Mouse (Mus musculus): Measurements from ENCODE around the gene Hsh2d. TPM values are rescaled to one million over a fixed set of nuclear protein-coding genes. Genes with fewer than 3 reads are reported as not detected.

Gene Hsh2d
- polyA plus RNA-seq, 1 experiment from 2014 or later: not detected

DNA sequence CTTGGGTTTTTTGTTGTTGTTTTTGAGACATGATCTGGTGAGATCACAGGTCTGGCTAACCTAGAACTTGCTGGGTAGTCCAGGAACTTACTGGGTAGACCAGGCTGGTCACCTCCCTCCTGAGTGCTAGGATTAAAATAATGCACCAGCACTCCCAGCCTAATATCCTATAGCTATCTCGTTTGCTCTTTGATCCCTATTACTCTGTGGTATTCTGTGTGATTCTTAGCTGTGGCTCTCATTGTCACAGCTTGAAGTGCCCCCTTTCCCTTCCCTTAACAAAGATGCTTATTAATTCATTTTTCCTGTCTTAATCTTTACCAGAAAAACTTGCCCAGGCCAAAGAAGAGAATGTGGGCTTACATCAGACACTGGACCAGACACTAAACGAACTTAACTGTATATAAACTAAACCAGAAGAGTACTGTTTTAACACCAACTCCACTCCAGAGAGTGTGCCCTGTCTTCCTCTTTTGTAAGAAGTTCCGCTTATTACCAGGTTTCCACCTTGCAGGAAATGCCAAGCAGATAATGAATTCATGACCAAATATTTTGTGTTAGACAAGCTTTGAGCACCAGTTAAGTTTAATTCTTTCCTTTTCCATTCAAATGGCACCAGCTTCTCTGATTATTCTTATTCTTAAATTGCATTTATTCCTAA lies 37.9 kb upstream of the Hsh2d start:
- Histone ChIP-seq H3K9ac (ENCODE audit: low read depth, low read length) (no peak overlapping the region), H3K27ac (ENCODE audit: low read depth, low read length) (no peak overlapping the region), H3K4me1 (ENCODE audit: control insufficient read depth, insufficient read depth, low read length) (no peaks in the 10 kb centered on the region), H3K36me3 (ENCODE audit: control insufficient read depth, insufficient read depth, low read length) (peaks cover 73% of the 10 kb centered on the region), H3K27me3 (ENCODE audit: control insufficient read depth, insufficient read depth, low read length) (no peaks in the 10 kb centered on the region), H3K9me3 (ENCODE audit: control insufficient read depth, low read length) (no peaks in the 10 kb centered on the region), H3K4me2 (replicated peaks; ENCODE audit: low read depth, low read length) (no peak overlapping the region), H3K4me3 (ENCODE audit: low read length) (no peak overlapping the region)
- no peak for ATAC-seq (ENCODE audit: low FRiP score, low TSS enrichment)
- 86% methylated on average over 3 of the region's 3 CpGs for WGBS

DNA sequence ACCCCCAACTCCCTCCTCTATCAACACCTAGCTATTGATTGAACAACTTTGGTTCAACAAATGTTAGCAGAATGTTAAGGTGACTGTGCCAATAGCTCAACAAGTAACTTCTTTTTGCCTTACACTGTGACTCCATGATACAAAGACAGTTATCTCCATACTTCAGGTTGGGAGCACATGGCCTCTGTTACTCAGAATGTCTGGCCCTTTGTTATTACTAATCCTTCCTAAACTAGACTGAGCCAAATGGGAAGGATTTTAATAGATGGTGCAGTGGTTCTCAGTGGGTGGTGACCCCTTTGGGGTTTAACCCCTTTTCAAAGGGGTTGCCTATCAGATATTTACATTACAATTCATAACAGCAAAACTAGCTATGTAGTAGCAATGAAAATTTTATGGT lies 36.1 kb upstream of the Hsh2d start:
- H3K9ac ChIP-seq (ENCODE audit: low read depth, low read length): no peak overlapping the region
- no peak overlapping the region for H3K4me2 ChIP-seq (replicated peaks; ENCODE audit: low read depth, low read length)
- H3K4me1 ChIP-seq (ENCODE audit: control insufficient read depth, insufficient read depth, low read length): no peaks in the 10 kb centered on the region
- no peak overlapping the region for H3K27ac ChIP-seq (ENCODE audit: low read depth, low read length)
- peaks cover 55% of the 10 kb centered on the region for H3K36me3 ChIP-seq (ENCODE audit: control insufficient read depth, insufficient read depth, low read length)
- H3K27me3 ChIP-seq (ENCODE audit: control insufficient read depth, insufficient read depth, low read length): no peaks in the 10 kb centered on the region
- H3K4me3 ChIP-seq (ENCODE audit: low read length): no peak overlapping the region
- ATAC-seq (ENCODE audit: low FRiP score, low TSS enrichment): no peak
- H3K9me3 ChIP-seq (ENCODE audit: control insufficient read depth, low read length): no peaks in the 10 kb centered on the region

DNA sequence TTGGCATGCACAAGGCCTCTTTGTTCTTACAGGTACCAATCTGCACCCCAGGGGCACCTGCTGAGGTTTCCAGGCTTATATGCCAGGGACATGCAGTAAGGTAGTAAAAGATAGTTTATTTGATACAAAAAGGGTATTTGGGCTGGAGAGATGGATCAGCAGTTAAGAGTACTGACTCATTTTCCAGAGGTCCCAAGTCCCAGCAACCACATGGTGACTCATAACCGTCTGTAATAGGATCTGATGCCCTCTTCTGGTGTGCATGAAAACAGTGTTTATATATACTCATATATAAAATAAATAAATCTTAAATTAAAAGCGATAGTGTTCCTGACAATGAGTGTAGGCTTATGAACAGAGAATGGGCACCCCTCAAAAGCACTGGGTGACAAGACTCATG lies 31.3 kb upstream of the Hsh2d start:
- H3K27ac ChIP-seq (ENCODE audit: low read depth, low read length): no peak overlapping the region
- H3K4me3 ChIP-seq (ENCODE audit: low read length): no peak overlapping the region
- 83% methylated on average over 2 of the region's 2 CpGs for WGBS
- no peak overlapping the region for H3K4me2 ChIP-seq (replicated peaks; ENCODE audit: low read depth, low read length)
- H3K9ac ChIP-seq (ENCODE audit: low read depth, low read length): no peak overlapping the region
- peaks cover 14% of the 10 kb centered on the region for H3K36me3 ChIP-seq (ENCODE audit: control insufficient read depth, insufficient read depth, low read length)
- no peaks in the 10 kb centered on the region for H3K27me3 ChIP-seq (ENCODE audit: control insufficient read depth, insufficient read depth, low read length)
- no peak for ATAC-seq (ENCODE audit: low FRiP score, low TSS enrichment)
- no peaks in the 10 kb centered on the region for H3K9me3 ChIP-seq (ENCODE audit: control insufficient read depth, low read length)
- peaks cover 15% of the 10 kb centered on the region for H3K4me1 ChIP-seq (ENCODE audit: control insufficient read depth, insufficient read depth, low read length)

DNA sequence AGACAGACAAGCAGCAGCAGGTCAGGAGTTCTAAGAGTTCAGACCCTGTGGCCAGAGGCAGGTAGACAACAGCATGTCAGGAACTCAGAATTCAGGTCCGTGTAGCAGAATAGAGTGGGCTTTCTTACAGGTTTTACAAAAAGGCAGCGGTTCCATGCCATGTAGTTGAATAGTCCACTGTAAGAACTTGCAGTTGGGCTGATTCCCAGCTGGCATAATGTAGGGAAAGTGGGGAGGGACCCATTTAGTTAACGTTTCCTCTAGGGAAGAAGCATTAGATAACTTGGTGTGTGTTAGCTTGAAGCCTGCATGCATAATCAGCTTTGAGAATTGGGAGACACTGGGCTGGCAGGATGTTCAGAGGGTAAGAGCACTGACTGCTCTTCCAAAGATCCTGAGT lies 30.7 kb upstream of the Hsh2d start:
- Histone ChIP-seq H3K9me3 (ENCODE audit: control insufficient read depth, low read length) (no peaks in the 10 kb centered on the region), H3K4me3 (ENCODE audit: low read length) (no peak overlapping the region), H3K27ac (ENCODE audit: low read depth, low read length) (no peak overlapping the region), H3K4me2 (replicated peaks; ENCODE audit: low read depth, low read length) (no peak overlapping the region), H3K36me3 (ENCODE audit: control insufficient read depth, insufficient read depth, low read length) (peaks cover 13% of the 10 kb centered on the region; the same call in 1 of the 2 replicates), H3K27me3 (ENCODE audit: control insufficient read depth, insufficient read depth, low read length) (no peaks in the 10 kb centered on the region), H3K4me1 (ENCODE audit: control insufficient read depth, insufficient read depth, low read length) (peaks cover 15% of the 10 kb centered on the region), H3K9ac (ENCODE audit: low read depth, low read length) (no peak overlapping the region)
- 86% methylated on average over 3 of the region's 3 CpGs for WGBS
- no peak for ATAC-seq (ENCODE audit: low FRiP score, low TSS enrichment)

DNA sequence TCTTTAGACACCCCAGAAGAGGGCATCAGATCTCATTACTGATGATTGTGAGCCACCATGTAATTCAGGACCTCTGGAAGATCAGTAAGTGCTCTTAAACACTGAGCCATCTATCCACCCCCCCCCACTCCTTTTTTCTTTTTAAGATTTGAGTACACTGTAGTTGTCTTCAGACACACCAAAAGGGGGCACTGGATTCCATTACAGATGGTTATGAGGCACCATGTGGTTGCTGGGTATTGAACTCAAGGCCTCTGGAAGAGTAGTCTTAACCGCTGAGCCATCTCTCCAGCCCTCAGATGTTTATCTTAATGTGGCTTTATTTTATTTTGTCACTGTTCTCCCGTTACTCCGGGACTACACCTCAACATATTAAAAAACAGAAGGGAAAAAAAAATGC lies 29.4 kb upstream of the Hsh2d start:
- Histone ChIP-seq H3K36me3 (ENCODE audit: control insufficient read depth, insufficient read depth, low read length) (peaks cover 13% of the 10 kb centered on the region; the same call in 1 of the 2 replicates), H3K4me2 (replicated peaks; ENCODE audit: low read depth, low read length) (peak overlapping the region; percentile 58), H3K27me3 (ENCODE audit: control insufficient read depth, insufficient read depth, low read length) (no peaks in the 10 kb centered on the region), H3K27ac (ENCODE audit: low read depth, low read length) (no peak overlapping the region), H3K9me3 (ENCODE audit: control insufficient read depth, low read length) (no peaks in the 10 kb centered on the region), H3K9ac (ENCODE audit: low read depth, low read length) (peak overlapping the region; percentile 53; the same call in 1 of the 2 replicates), H3K4me1 (ENCODE audit: control insufficient read depth, insufficient read depth, low read length) (peaks cover 15% of the 10 kb centered on the region), H3K4me3 (ENCODE audit: low read length) (peak overlapping the region; percentile 98)
- 72% methylated on average over 3 of the region's 3 CpGs for WGBS
- no peak for ATAC-seq (ENCODE audit: low FRiP score, low TSS enrichment)

DNA sequence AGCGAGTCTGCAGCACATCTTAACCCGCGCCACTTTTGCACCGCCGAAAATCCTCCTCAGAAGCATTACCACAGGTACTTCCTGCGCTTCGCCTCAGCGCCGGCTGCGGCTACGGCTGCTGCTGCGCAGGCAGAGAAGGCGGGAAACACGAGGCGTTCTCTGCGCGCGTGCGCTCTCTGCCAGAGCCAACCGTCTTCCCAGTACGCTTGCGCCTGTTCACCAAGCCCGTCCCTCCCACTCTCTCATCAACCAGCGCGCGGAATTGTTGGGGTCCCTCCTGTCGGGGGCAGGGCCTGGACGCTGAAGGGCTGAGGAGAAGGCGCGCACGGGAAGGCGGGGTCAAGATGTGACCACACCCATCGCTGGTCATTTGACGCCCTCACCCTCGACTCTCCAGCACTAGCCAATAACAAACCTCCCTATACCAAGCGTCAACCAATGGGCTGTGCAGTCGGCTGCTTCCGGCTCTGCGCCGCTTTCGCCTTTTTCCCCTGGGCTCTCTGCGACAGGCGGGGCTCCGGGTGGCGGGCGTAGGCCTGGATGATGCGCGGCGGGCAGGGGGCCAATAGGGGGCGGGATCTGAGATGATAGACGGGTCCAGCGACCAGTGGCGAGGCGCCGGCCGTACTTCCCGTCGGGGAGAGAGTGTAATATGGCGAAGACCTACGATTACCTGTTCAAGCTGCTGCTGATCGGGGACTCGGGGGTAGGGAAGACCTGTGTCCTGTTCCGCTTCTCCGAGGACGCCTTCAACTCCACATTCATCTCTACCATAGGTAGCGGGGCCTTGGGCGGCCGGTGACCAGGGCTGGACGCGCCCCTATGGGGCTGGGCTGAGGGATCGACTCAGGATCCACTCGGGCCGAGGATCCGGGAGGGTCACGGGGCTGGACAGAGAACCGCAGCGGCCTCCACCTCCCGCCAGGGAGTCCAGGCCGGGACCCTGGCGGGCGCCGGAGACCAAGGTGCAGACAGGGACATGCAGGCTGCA lies 28.4 kb upstream of the Hsh2d start, which contains the start of gene Rab8a:
TSS of gene Rab8a (plus strand) at position 494 of the 991 bp plus-strand sequence.
- peaks cover 15% of the 10 kb centered on the region for H3K4me1 ChIP-seq (ENCODE audit: control insufficient read depth, insufficient read depth, low read length)
- peak within 1 kb of the TSS; percentile 82 for H3K4me2 ChIP-seq (replicated peaks; ENCODE audit: low read depth, low read length)
- no peaks in the 10 kb centered on the region for H3K9me3 ChIP-seq (ENCODE audit: control insufficient read depth, low read length)
- WGBS: under 1% methylated on average over 82 of the region's 82 CpGs
- peaks cover 13% of the 10 kb centered on the region; the same call in 1 of the 2 replicates for H3K36me3 ChIP-seq (ENCODE audit: control insufficient read depth, insufficient read depth, low read length)
- H3K27ac ChIP-seq (ENCODE audit: low read depth, low read length): peak within 1 kb of the TSS; percentile 78; the same call in 1 of the 2 replicates
- no peaks in the 10 kb centered on the region for H3K27me3 ChIP-seq (ENCODE audit: control insufficient read depth, insufficient read depth, low read length)
- ATAC-seq (ENCODE audit: low FRiP score, low TSS enrichment): peak; percentile 99
- peak within 1 kb of the TSS; percentile 96 for H3K9ac ChIP-seq (ENCODE audit: low read depth, low read length)
- peak within 1 kb of the TSS; percentile 98 for H3K4me3 ChIP-seq (ENCODE audit: low read length)

DNA sequence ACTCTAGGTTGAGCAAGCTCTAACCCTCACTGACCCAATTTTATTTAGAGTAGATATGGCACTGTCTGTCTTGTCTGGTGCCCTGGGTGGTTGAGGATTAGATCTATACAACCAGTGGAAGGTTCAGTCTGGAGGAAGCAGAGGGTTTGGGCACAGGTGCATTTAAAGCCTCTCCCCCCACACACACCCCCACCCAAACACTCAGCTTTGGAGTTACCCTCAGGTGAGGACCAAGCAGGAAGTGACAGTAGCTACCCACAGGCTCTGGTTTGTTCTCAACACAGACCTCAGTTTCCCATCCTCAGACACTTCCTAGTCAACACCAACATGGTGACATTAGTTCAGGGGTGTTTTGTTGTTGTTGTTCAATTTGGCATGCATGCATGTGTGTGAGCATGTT lies 26.6 kb upstream of the Hsh2d start:
- Histone ChIP-seq H3K4me1 (ENCODE audit: control insufficient read depth, insufficient read depth, low read length) (peaks cover 15% of the 10 kb centered on the region), H3K36me3 (ENCODE audit: control insufficient read depth, insufficient read depth, low read length) (peaks cover 13% of the 10 kb centered on the region; the same call in 1 of the 2 replicates), H3K9me3 (ENCODE audit: control insufficient read depth, low read length) (no peaks in the 10 kb centered on the region), H3K4me2 (replicated peaks; ENCODE audit: low read depth, low read length) (no peak overlapping the region), H3K27ac (ENCODE audit: low read depth, low read length) (no peak overlapping the region), H3K9ac (ENCODE audit: low read depth, low read length) (no peak overlapping the region), H3K27me3 (ENCODE audit: control insufficient read depth, insufficient read depth, low read length) (no peaks in the 10 kb centered on the region), H3K4me3 (ENCODE audit: low read length) (no peak overlapping the region)
- ATAC-seq (ENCODE audit: low FRiP score, low TSS enrichment): no peak

DNA sequence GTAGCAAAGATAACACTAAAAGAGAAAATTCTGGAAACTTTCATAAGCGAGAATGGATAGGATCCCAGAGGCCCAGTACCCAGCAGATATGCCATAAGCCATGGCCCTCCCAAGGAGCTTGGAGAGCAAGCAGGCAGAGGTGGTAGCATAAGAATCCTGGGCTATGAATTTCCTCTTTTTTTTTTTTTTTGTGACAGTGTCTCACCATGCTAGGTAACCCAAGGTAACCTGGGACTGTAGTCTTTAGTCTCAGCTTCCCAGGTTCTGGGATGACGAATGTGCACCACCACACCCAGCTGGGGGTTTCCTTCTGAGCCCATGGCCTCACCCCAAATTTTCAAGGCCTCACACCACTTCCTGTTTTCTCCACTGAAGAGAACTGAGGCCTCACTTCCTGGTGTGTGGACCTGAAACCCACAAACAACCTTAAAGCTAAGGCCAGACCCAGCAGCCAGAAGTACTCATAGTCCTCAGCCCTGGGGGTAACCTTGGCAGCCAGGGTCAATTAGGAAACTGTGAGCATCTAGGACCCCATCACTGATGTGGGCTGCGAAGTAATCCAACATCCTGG lies 20.3 kb upstream of the Hsh2d start:
- Histone ChIP-seq H3K4me1 (ENCODE audit: control insufficient read depth, insufficient read depth, low read length) (no peaks in the 10 kb centered on the region), H3K4me3 (ENCODE audit: low read length) (no peak overlapping the region), H3K27me3 (ENCODE audit: control insufficient read depth, insufficient read depth, low read length) (no peaks in the 10 kb centered on the region), H3K27ac (ENCODE audit: low read depth, low read length) (no peak overlapping the region), H3K36me3 (ENCODE audit: control insufficient read depth, insufficient read depth, low read length) (peaks cover 66% of the 10 kb centered on the region), H3K9me3 (ENCODE audit: control insufficient read depth, low read length) (no peaks in the 10 kb centered on the region), H3K9ac (ENCODE audit: low read depth, low read length) (no peak overlapping the region), H3K4me2 (replicated peaks; ENCODE audit: low read depth, low read length) (no peak overlapping the region)
- no peak for ATAC-seq (ENCODE audit: low FRiP score, low TSS enrichment)
- 89% methylated on average over 3 of the region's 3 CpGs for WGBS

All from kidney, embryonic 14.5 days (tissue).